Mouse (Mus musculus) lung, postnatal 25 days (tissue): ENCODE data around the gene Git1.

ENCODE experiments used
- DNase-seq: peaks from one replicate; pipeline ENCODE4 v3.0.0; 2022; ENCODE audit warnings: low spot score

The Git1 gene

GRCm38 (mm10) chr11:77483510-77484255 is 9.7 kb upstream of the Git1 start:
- no peak for DNase-seq

- no peak for DNase-seq
Measured at GRCm38 (mm10) chr11:77485229-77485628, 8.1 kb upstream of the Git1 start.

- DNase-seq, result no peak
Measured at GRCm38 (mm10) chr11:77486798-77487197, 6.6 kb upstream of the Git1 start.

- no peak for DNase-seq
Measured at GRCm38 (mm10) chr11:77488771-77489581, 4.4 kb upstream of the Git1 start.

- peak; percentile 64 for DNase-seq
Measured at GRCm38 (mm10) chr11:77489591-77490235, 3.6 kb upstream of the Git1 start, which contains the start of gene Ankrd13b. Ankrd13b (minus strand) TSS chr11:77489678.

GRCm38 (mm10) chr11:77490451-77490850 is 2.9 kb upstream of the Git1 start:
- DNase-seq, result no peak

GRCm38 (mm10) chr11:77491123-77491501 is 2.2 kb upstream of the Git1 start:
- peak; percentile 90 for DNase-seq

GRCm38 (mm10) chr11:77491502-77492291 is 1.7 kb upstream of the Git1 start:
- no peak for DNase-seq

GRCm38 (mm10) chr11:77492311-77492871 is 971 bp upstream of the Git1 start:
- DNase-seq, result no peak

- peak; percentile 95 for DNase-seq
Measured at GRCm38 (mm10) chr11:77492911-77493332, 440 bp upstream of the Git1 start.

GRCm38 (mm10) chr11:77494344-77494676 is 948 bp downstream of the Git1 start:
- DNase-seq, result no peak

GRCm38 (mm10) chr11:77494782-77495181 is 1.4 kb downstream of the Git1 start:
- no peak for DNase-seq

- no peak for DNase-seq
Measured at GRCm38 (mm10) chr11:77495507-77495906, 2.1 kb downstream of the Git1 start.

- DNase-seq, result peak; percentile 90
Measured at GRCm38 (mm10) chr11:77497341-77497756, 4.0 kb downstream of the Git1 start.

GRCm38 (mm10) chr11:77497851-77498250 is 4.5 kb downstream of the Git1 start:
- DNase-seq, result peak; percentile 72

- no peak for DNase-seq
Measured at GRCm38 (mm10) chr11:77498261-77499139, 5.1 kb downstream of the Git1 start.

- DNase-seq, result no peak
Measured at GRCm38 (mm10) chr11:77499354-77499753, 6.0 kb downstream of the Git1 start.

- no peak for DNase-seq
Measured at GRCm38 (mm10) chr11:77500361-77501325, 7.3 kb downstream of the Git1 start.

GRCm38 (mm10) chr11:77501392-77501791 is 8.0 kb downstream of the Git1 start:
- peak; percentile 82 for DNase-seq
